ENCODE assay signal across 18 mouse cellular contexts in genomic region chr6:32451851-32452250, GRCm38 (mm10).
"Had no signal": no experiment of that assay in that cellular context is flagged by ENCODE, and none has a peak within 500 bp of the region (broad histone marks: within the 10 kb centered on the region; RNA-seq: fewer than 3 reads in every experiment).

No protein-coding gene starts in this region.

- H3K27ac ChIP-seq: limb, embryonic 12.5 days; limb, embryonic 15.5 days; liver, embryonic 14.5 days; macrophage; midbrain, embryonic 12.5 days; midbrain, embryonic 15.5 days; neural tube, embryonic 12.5 days; neural tube, embryonic 15.5 days; stomach, embryonic 15.5 days had no signal

- H3K4me3 ChIP-seq: limb, embryonic 12.5 days; limb, embryonic 15.5 days; midbrain, embryonic 12.5 days; midbrain, embryonic 15.5 days; neural tube, embryonic 12.5 days; neural tube, embryonic 15.5 days; stomach, embryonic 15.5 days had no signal

- DNase-seq: kidney, adult 18-20 months; kidney, adult 9 months; kidney, postnatal 14 days; kidney, postnatal 4 days; liver, postnatal 0 days; lung, embryonic 14.5 days; spleen, adult 18-20 months; thymus, adult 18-20 months; thymus, postnatal 36 days had no signal
